Mouse (Mus musculus): ENCODE measurements around the gene Arfip1. TPM values are rescaled to one million over a fixed set of nuclear protein-coding genes. Genes with fewer than 3 reads are reported as not detected.

The Arfip1 gene
- polyA plus RNA-seq, 1 experiment = 17.6 TPM

GRCm38 (mm10) chr3:84465822-84466500 lies 116.5 kb downstream of the Arfip1 start:
- DNase-seq (ENCODE audit: extremely low spot score in 1 of 2, low spot score in 1 of 2) = no peak

DNA sequence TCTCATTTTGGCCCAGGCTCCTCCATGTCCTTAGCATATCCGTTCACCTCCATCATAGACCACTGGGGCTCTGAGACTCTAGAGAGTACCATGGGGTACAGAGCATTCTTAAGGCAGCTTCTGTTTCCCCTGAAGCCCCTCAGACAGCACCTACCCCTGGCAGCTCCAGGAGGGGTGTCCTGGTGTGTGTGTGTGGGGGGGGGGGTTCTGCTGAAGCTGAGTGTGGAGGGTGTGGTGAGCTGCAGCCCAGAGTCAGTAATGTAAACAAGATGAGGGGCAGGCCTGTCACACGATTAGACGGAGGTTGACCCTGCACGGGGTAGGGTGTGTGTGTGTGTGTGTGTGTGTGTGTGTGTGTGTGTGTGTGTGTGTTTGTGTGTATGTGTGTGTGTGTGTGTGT lies 120.7 kb downstream of the Arfip1 start:
- DNase-seq (ENCODE audit: extremely low spot score in 1 of 2, low spot score in 1 of 2) = no peak

DNA sequence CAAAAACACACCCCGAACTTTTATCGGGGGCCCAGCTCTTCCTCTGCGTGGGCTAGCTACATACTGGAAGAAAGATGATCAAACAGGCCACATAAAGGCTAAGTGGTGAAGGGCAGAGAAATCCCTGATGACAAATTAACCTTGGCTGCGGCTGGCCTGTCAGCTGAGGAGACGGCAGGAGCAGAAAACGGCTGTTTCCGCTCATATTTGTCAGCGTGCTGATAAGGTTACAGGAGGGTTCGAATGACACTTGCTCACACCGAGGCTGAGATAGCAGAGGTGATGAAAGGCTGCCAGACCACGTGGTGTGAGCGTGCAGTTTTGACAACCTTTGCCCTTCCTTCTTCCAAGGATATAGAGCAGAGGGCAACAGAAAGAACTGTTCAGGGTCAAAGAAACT lies 121.5 kb downstream of the Arfip1 start:
- DNase-seq (ENCODE audit: extremely low spot score in 1 of 2, low spot score in 1 of 2) = no peak

DNA sequence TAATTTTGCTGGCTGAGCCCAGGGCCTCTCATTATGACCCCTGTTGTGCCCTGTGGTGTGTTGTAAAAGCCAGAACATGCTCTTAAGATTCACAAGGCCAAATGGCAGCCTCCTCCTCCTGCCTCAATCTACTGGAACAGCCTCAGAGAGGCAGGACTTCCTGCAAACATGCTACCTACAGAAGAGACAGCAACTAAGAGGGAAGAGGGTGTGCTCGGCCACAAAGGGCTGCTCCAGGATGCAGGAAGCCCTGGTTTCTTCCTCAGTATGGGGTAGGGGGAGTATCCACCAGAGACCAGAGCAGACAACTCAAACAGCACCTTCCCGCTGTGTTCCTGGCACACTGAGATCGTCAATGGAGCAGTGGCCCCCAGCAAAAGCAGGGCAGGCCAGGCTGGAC lies 121.9 kb downstream of the Arfip1 start:
- no peak for DNase-seq (ENCODE audit: extremely low spot score in 1 of 2, low spot score in 1 of 2)

- DNase-seq (ENCODE audit: extremely low spot score in 1 of 2, low spot score in 1 of 2) = no peak
Measured at GRCm38 (mm10) chr3:84455733-84456417, 126.5 kb downstream of the Arfip1 start.

DNA sequence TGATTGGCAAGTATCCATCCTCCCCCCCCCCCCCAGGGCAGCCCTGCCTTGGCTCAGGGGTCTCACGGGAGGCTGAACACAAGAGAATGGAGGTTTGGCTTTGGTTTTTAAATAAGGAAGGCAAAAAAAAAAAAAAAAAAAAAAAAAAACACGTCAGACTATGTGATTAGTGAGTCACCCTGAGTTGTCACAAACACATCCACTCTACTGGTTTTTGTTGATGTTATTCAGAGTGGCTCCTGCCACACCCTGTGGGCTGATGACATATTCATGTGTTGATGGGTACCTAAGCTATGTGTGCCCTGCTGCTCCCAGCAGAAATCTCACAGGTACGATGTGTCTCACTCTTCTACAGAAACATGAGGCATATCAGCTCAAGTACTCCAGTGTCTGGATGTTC lies 131.8 kb downstream of the Arfip1 start:
- no peak for DNase-seq (ENCODE audit: extremely low spot score in 1 of 2, low spot score in 1 of 2)

GRCm38 (mm10) chr3:84449015-84449414 lies 133.4 kb downstream of the Arfip1 start:
- no peak for DNase-seq (ENCODE audit: extremely low spot score in 1 of 2, low spot score in 1 of 2)

- DNase-seq (ENCODE audit: extremely low spot score in 1 of 2, low spot score in 1 of 2) = no peak
Measured at GRCm38 (mm10) chr3:84447803-84448202, 134.6 kb downstream of the Arfip1 start.

Other genes with a start within 250 kb of the Arfip1 start
- gene Fhdc1, start 102.2 kb downstream of the Arfip1 start, polyA plus RNA-seq (2012; rRNA removed) = 4.7 and 5.2 TPM in 2 replicates
- 0.04 and 0.10 TPM in 2 replicates for gene Tigd4, start 10.9 kb upstream of the Arfip1 start, polyA plus RNA-seq (2012; rRNA removed)
- 0.70 and 0.80 TPM in 2 replicates for gene Tmem154, start 83.6 kb upstream of the Arfip1 start, polyA plus RNA-seq (2012; rRNA removed)
- gene Fbxw7, start 232.6 kb upstream of the Arfip1 start, polyA plus RNA-seq (2012; rRNA removed) = 128 and 132 TPM in 2 replicates

Measured in frontal cortex, adult 2 months (tissue).